Mouse (Mus musculus) frontal cortex, adult 2 months (tissue): ENCODE data around the gene Prdm1. TPM values are rescaled to one million over a fixed set of nuclear protein-coding genes. Genes with fewer than 3 reads are reported as not detected.

ENCODE experiments used
- DNase-seq, 2 experiments: peaks; one replicate each; pipeline ENCODE4 v3.0.0; 2022; ENCODE audit warnings: low spot score in 1 of 2; ENCODE audit errors: extremely low spot score in 1 of 2
- polyA plus RNA-seq: library from polyadenylated mRNA; depleted of rRNA; stranded (reverse); fragments of >200 nt; gene quantifications from 2 replicates; pipeline ENCODE4 v1.2.3, GENCODE M21; 2012

The Prdm1 gene
- polyA plus RNA-seq, 1 experiment, result 2.6 TPM

DNA sequence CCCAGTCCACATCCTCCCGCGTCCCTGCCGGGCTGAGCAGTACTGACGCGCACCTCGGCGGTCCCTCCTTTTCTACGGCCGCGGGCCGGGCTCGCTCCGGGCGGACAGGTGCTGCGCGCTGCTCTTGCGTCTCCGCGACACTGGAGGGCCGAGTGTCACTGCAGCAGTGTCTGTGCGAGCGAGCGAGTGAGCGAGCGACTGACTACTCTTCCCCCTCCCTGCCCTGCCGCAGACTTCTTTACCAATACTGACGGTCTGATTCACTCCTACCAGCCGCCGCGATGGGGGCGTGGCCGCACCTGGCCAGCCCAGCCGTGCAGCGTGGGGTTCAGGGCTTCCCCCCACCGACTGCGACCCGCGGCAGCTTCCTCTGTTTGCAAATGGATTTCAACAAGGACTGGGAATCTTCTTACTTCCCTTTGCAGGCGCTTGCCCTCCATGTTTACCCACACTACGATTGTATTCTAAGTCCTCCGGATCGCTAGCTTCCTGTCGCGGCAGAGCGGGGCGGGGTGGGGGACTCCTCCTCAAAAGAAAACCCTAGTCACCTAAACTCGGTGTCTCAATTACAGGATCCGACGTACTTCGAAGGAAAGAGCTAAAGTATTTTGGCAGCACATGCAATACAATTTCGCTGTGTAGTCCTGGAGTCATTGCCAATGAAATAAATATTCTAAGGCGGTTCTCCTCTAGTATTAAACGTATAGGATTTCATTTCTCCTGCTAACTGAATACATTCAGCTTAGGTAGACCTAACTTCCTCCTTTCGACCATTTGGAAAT lies 69.6 kb downstream of the Prdm1 start:
- peak in 1 of 2 experiments; percentile 14 for DNase-seq

DNA sequence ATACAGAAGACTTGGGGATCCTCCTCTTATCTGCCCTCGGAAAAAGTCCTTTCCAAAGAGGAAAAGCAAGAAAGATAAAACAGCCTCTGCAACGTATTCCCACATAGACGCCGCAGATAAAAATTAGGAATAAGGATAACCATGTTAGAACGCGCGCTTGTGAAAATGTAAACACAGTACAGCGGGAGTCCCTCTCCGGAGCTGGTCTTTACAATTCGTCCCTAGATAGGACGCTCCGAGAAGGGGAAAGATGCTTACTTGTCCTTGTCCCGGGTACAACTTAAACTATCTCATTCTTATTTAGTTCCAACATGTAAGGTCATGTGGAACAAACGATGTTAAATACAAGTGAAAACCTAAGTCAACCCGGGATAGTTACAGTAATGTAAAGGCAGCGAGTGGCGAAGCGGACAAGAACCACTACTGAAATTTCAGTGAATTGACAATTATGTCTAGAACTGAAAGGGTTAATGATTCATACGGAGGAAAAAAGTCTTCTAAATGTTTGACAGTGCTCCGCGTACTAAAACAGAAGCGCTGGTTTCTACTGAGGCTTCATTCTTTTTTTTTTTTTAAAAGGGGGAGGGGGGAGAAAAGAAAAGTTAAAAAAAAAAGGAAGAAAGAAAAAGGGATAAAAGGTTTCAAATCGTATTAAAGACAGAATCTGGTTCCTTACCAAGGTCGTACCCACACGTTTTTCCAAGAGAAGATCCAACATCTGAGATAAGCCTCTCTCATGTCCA lies 70.3 kb downstream of the Prdm1 start:
- DNase-seq, result no peak

DNA sequence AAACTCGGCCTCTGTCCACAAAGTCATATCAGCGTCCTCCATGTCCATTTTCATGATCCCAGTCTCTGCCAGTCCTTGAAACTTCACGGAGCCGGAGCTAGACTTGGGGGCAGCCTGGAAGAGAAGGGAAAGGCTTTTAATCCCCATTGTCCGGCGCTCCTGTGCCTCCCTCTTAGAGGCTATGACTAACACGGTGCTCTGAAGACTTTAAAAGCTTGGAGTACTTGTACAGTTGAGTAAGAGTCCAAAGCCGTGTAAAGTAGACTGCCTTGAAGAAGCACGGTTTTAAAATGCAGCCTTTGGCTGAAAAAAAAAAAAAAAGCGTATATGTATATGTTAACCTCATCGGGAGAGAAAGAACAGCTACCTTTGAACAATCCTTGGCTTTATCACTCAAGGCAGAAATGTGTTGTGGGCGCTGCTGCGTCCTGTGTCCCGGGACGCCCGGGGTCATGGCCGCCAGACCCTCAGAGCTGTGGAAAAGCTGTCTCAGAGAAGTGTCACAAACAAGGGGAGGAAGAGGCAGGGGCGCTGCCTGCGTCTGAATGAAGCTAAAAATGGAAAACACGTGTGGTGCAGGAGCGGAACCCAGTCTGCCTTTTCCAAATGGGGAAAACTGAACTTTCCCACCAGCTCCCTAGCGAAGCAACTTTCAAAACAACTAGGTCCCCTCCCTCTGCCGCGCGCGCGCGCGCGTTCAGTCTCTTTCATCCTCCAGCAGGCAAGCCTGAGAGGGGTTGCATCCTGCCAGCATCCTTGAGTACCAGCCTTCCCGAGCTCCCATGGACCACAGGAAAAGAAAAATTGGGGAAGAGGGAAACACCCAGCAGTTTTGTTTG lies 71.3 kb downstream of the Prdm1 start:
- no peak for DNase-seq

DNA sequence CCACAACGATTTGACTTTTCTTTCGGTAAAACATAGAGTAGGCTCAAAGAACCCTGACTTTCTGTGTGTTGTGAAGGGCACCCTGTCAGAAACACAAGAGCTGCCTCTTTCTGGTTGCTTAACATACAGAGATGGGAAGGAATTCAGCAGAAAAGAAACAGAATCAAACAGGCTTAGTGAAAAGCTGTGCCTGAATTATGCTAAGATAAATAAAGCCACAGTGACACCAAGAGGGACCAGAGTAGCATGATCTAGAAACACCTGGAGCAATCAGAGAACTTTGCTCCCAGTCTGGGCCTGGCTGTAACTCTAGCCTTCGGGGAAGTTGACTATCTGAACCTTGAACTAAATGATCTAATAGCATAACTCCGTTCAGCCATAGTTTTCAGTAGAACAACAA lies 73.5 kb downstream of the Prdm1 start:
- no peak for DNase-seq

DNA sequence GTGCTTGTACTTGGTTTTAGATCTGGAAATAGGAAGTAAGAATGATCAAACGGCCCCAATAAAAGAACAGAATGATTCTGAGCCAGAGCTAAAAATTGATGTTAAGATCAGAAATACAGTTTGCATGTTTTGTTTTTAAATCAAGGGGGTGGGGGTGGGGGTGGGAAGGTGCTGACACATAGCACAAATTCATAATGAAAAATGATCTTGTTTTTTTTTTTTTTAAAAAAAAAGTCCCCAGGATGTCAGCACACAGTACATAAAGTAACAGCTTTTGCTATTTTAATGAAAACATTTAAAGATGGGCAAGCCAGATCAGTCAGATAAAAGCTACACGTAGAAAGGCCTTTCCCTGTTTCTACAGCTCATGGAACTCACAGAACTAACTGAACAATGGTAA lies 74.2 kb downstream of the Prdm1 start:
- no peak for DNase-seq

DNA sequence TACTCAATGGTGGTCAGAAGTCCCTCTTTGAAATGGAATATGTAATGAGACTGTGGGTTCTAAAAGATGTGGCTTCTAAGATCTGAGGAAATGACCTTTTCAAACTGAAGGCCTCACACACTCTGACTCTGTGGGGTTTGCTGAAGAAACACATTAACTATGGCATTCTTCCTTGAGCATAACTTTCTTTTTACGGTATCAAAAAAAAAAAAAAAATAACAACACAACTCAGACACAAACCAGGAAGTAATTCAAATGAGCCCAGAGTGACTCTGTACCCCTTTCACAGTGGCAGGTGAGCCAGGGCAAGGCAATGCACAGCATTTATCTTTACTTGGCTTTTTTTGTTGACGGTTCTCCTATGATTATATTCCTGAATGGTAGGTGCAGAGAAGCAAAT lies 77.5 kb downstream of the Prdm1 start:
- no peak for DNase-seq

DNA sequence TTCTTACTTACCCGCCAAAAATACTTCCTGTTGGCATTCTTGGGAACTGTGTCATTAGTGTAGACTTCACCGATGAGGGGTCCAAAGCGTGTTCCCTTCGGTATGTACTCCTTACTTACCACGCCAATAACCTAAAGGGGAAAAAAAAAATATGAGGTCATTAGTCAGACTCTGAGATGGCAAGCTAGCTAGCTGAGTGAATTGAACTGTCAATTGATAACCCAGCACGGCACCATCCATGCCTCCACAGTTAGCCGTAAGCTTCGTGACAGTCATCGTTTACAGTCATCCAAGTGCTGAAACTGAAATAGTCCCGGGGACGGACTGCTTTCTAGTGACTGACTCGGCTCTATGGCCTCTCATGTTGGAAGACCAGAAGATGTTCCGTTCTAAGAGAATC lies 78.2 kb downstream of the Prdm1 start:
- no peak for DNase-seq

DNA sequence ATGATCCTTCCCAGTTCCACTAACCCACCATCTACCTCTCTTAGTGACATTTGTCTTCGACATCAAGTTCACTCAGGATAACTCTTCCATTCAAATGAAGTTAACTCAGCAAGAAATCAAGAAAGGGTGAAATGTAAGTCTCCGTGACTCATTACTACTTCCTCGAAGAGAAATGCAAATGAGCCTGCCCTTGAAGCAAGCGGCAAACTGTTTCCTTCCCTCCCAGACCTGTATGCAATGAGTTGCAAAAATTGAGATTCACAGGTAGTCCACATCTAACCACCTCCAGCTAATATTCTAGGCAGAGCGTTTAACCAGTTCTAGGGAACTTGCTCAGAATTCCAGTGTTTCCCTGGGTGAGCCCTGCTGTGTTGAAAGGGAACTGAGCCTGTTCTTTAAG lies 78.6 kb downstream of the Prdm1 start:
- no peak for DNase-seq

DNA sequence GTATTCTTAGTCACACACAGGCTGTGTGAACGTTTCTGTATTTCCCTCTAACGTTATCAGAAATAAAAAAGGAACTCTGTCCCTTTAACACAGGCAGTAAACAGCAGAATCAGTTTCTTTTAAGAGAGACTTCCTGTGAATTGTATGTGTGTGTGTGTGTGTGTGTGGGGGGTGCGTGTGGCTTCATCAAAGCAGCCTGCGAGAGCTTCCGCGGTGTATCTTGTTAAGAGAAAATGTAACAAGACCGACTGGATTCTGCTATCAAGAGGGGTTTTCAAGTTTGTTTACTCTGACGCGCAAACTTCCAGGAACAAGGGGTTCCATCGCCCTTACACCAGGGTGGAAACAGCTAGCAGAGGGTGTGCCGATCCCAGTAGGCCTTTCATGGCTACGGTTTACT lies 80.1 kb downstream of the Prdm1 start:
- no peak for DNase-seq

DNA sequence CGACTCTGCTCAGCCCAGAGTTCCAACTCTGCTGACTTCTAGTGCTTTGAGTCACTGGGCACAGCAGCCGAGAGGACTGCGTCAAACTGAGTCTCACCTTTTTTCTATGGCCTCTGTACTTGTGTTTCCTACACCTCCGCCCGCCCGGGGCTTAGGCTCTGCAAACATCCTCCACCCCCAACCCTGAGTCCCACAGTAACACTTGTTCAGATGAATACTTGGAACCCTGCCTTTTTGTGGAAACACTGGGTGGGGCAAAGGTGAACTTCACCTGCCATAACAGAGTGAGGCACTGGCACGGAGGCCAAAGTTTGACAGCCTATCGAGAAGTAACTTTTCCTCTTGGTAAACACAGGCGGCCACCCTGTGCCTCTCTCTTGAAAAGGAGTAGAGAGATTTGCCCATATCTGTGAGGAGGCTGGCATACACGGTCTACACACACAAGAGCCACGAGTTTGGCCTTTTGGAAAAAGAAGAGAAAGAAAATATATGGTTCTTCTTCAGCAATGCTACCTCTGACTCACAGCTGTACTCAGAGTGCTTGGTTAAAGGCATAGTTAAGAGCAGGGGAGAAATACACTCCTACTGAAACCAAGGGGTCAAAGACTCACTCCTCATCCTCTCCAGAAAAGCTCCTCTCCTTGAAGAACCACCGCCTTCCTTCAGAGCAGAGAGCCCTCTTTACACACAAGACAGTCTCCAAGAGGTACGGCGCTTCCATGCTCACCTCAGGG lies 80.7 kb downstream of the Prdm1 start:
- no peak for DNase-seq

DNA sequence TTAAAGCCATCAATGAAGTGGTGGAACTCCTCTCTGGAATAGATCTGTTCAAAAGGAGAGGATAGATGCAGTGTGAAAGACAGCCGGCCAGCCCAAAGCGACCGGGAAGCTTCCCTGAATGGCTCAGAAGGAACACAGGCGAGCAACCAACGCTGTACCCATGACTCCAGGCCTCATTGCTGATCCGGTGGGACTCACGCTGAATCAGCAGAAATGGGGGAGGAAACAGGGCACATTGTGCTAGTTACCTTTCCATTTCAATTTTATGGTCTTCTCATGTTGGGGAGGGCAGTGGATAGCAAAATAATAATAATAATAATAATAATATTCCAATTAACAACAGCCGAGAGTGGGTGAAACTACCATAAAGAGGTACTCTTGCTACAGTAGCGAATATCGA lies 81.3 kb downstream of the Prdm1 start:
- no peak for DNase-seq

DNA sequence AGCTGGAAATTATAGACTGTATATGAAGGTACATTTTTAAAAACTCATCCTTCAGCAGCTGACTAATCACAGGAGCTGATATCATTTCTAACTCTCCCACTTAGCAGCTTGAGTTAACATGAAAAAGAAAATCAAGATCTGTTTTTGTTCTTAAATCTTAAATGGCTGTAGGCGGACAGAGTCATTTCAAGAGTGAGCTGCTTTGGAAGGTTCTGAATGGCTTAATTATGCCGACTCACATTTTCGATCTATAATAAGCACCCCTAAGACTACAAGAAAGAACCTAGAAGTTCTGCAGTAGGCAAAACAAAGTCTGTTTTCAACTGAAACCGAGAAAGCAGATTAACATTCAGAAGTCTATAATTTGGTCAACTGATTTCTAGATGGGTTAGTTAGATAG lies 83.9 kb downstream of the Prdm1 start:
- peak; percentile 28 to 56 for DNase-seq

DNA sequence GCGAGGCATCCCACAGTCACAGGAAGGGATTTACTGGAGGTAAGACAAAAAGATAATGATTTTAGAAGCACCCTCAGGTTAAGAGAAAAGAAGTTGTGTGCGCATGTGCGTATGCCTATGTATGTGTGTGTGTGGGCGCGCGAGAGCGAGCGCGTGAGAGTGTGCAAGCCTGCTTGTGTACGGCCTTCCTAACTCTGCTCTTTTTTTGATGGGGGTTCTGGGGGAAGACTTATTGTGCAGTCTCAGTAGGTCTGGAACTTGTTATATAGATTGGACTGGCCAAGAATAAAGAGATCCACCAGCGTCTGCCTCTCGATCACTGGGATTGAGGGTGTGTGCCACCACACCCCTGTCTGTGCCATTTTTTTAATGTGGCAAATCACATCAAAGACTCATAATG lies 84.6 kb downstream of the Prdm1 start:
- DNase-seq, result no peak

DNA sequence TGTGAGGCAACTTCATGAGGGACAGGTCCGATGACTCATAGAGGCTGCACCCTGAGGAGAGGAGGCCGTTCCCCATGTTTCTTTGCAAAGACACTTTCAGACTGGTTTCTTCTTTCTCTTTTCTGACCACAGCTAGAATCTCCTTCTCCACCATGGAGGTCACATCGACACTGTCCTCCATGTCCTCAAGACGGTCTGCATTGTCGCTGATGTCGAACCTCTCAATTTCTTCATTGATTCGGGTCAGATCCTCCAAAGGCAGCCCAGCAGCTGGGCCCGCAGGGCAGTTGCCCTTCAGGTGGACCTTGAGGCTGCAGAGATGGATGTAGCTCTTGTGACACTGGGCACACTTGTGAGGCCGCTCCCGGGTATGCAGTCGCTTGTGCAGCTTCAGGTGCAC lies 88.6 kb downstream of the Prdm1 start:
- no peak for DNase-seq

DNA sequence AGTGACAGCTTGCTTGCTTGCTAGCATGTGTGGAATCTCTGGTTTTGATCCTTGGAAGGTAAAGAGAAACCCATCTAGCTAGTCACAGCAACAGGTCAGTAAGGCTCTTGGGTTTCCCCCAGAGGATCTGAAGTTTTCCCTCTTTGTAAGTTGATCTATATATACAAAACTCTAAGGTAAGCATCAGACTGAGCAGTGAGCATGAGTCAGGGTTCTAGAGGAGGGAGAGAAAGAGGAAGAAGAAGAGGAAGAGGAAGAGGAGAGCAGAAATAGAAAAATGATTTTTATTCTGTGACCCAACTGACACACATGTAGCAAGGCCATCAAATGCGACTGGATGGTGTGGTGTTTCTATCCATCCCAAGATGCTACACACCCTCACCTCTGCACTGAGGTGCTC lies 90.7 kb downstream of the Prdm1 start:
- no peak for DNase-seq

DNA sequence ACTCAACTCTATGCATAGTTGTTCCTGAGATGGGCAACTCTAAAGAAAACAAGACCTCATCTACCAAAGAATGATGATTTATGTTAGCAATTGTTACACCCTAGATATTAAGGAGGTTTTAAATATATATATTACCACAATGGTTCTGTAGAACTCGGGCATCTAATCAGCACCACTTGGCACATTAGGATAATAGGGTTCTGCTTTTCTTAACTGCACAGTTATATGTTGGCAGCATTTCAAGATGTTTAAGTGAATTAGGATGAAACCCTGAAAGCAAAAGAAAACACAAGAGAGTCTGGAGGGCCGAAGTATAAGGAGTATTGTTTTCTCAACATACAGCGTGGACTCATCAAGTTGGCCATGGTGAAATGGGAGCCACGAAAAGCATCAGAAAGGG lies 92.3 kb downstream of the Prdm1 start:
- DNase-seq, result no peak

DNA sequence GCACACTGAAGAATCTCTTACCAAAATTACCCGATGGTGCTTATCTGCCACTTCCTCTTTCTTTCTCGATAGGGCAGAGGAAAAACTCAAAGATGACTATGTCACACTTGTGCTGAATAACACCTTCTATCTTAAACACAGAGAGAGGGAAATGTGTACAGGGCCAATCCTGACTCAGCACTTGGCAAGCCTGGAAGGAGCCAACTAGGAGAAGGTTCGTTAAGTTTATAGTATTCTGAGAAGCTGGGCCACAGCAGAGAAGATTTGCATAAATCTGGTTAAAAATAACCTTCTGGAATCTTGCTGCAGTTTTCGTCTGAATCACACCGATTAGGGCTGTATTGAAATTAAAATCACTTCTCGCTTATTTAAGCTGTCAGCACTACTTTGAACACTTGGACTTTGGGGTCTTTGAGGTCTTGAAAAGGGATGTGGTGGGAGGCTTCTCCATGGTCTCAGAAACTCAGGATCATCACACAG lies 93.6 kb downstream of the Prdm1 start:
- peak; percentile 46 to 78 for DNase-seq

DNA sequence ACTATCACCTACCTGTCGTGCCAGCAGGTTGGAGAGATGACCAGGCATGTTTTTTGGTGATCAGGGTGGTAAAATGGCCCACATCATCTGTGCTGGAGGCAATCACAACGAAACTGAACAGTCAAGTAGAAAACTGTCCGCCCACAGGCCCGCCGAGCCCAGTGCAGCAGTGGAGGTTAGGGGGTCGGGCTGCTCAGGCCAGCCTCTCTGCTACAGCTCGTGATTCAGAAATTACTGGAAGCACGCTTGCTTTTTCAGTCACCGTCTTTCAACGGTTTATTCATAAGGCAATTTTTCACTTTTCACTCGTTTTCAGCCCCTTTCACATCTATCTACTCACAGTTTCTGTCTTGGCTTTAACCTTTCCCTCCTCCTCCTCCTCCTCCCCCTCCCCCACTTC lies 96.1 kb downstream of the Prdm1 start:
- no peak for DNase-seq

DNA sequence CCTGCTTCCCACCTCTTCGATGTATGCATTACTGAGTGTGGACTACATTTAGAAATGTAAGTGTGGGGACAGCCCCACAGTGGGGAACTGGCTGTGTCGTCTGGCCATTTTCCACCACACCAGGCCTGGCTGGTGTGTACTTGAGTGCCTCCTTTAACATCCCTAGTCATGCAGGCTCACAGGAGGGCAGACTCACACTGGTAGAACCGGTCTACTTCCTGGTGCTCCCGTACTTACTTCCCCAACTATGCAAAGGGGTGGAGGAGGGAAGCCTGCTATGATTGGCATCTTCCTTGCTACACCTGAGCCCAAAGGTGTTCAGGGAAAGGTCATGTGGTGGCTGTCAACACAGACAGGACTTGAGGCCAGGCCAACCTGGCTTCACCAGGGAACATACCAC lies 96.6 kb downstream of the Prdm1 start:
- no peak for DNase-seq

DNA sequence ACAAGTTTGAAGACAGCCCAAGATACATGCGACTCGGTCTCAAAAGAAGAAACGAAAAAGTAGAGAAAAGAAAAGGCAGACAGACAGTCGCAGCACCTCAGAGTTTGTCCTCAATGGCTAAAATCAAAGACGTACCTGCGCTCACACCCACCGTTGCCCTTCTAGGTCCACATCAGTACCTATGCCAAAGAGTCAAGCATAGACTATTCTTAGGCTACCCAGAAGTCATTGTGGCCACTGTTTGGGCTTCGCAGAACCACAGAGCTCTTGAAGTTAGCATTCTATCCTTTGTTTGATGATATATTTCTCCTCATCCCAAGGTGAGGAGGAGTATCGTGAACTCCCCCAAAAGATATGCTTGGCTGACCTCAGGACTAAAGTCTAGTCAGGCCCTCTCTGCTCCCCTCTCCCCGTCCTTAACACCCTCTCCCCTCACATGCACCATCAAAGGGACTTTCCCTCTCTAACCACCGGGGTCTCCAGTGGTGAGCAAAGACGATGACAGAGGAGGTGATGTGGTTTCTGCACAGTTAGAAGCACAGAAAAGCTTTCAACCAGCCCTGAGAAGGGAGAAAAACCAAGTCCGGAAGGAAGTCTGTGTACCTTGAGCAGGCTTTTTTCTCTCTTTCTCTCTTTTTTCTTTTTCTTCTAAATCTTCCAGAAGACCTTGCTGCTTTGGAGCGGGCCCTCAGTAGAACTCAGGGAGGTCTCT lies 99.0 kb downstream of the Prdm1 start:
- DNase-seq, result no peak
